Mouse (Mus musculus): ENCODE measurements around the gene Ubqln4.

Gene Ubqln4

GRCm38 (mm10) chr3:88540085-88540484, 13.5 kb upstream of the Ubqln4 start:
- intact Hi-C loops (cut with DNase I) = loop anchor here (5.0 kb wide), 1 partner anchor 62 kb away; no protein-coding TSS in a partner anchor

GRCm38 (mm10) chr3:88541622-88542401, 11.7 kb upstream of the Ubqln4 start:
- intact Hi-C loops (cut with DNase I) = loop anchor here (5.0 kb wide), 1 partner anchor 60 kb away; no protein-coding TSS in a partner anchor

GRCm38 (mm10) chr3:88542486-88542885, 11.1 kb upstream of the Ubqln4 start:
- intact Hi-C loops (cut with DNase I) = loop anchor here (5.0 kb wide), 1 partner anchor 60 kb away; no protein-coding TSS in a partner anchor

GRCm38 (mm10) chr3:88543174-88543573, 10.4 kb upstream of the Ubqln4 start:
- intact Hi-C loops (cut with DNase I) = loop anchor here (5.0 kb wide), 1 partner anchor 59 kb away; no protein-coding TSS in a partner anchor

GRCm38 (mm10) chr3:88543651-88544410, 9.7 kb upstream of the Ubqln4 start:
- intact Hi-C loops (cut with DNase I) = loop anchor here (5.0 kb wide), 1 partner anchor 58 kb away; no protein-coding TSS in a partner anchor

GRCm38 (mm10) chr3:88544514-88544913, 9.0 kb upstream of the Ubqln4 start:
- intact Hi-C loops (cut with DNase I) = loop anchor here (5.0 kb wide), 1 partner anchor 58 kb away; no protein-coding TSS in a partner anchor

- intact Hi-C loops (cut with DNase I) = loop anchor here (5.0 kb wide), 1 partner anchor 57 kb away; no protein-coding TSS in a partner anchor
Observed at GRCm38 (mm10) chr3:88544955-88545591, 8.5 kb upstream of the Ubqln4 start.

- intact Hi-C loops (cut with DNase I) = no loop called here
Observed at GRCm38 (mm10) chr3:88546674-88547418, 6.7 kb upstream of the Ubqln4 start.

GRCm38 (mm10) chr3:88548180-88548917, 5.2 kb upstream of the Ubqln4 start, which contains the start of gene Rab25:
Rab25 (minus strand) TSS chr3:88548300.
- intact Hi-C loops (cut with DNase I) = no loop called here

- intact Hi-C loops (cut with DNase I) = no loop called here
Observed at GRCm38 (mm10) chr3:88551586-88551985, 2.0 kb upstream of the Ubqln4 start.

GRCm38 (mm10) chr3:88552082-88552645, 1.4 kb upstream of the Ubqln4 start:
- intact Hi-C loops (cut with DNase I) = no loop called here

GRCm38 (mm10) chr3:88552676-88553524, 658 bp upstream of the Ubqln4 start, which contains the start of gene Lamtor2:
Lamtor2 (minus strand) TSS chr3:88553074.
- intact Hi-C loops (cut with DNase I) = no loop called here

GRCm38 (mm10) chr3:88553880-88554586, 475 bp downstream of the Ubqln4 start:
- intact Hi-C loops (cut with DNase I) = no loop called here

GRCm38 (mm10) chr3:88555069-88555605, 1.6 kb downstream of the Ubqln4 start:
- intact Hi-C loops (cut with DNase I) = no loop called here

GRCm38 (mm10) chr3:88555731-88556130, 2.2 kb downstream of the Ubqln4 start:
- intact Hi-C loops (cut with DNase I) = no loop called here

- intact Hi-C loops (cut with DNase I) = no loop called here
Observed at GRCm38 (mm10) chr3:88556616-88557015, 3.1 kb downstream of the Ubqln4 start.

- intact Hi-C loops (cut with DNase I) = no loop called here
Observed at GRCm38 (mm10) chr3:88559596-88559995, 6.0 kb downstream of the Ubqln4 start.

GRCm38 (mm10) chr3:88561989-88562388, 8.4 kb downstream of the Ubqln4 start:
- intact Hi-C loops (cut with DNase I) = no loop called here

All from adrenal gland (tissue).